Mouse (Mus musculus): ENCODE data around the gene Zbtb3.

Zbtb3 gene

GRCm38 (mm10) chr19:8802130-8802821, at the start of gene Zbtb3:
Gene Zbtb3, plus strand, starts transcription at chr19:8802555.
- in situ Hi-C loops (cut with MboI; ENCODE audit: low pct_unique_long_range_greater_than_20kb in 1 of 2, low sequenced_read_pairs in 2 of 2, unreplicated experiment in 1 of 2), result no loop called here

GRCm38 (mm10) chr19:8755652-8756051, 46.7 kb upstream of the Zbtb3 start:
- in situ Hi-C loops (cut with MboI; ENCODE audit: low pct_unique_long_range_greater_than_20kb in 1 of 2, low sequenced_read_pairs in 2 of 2, unreplicated experiment in 1 of 2), result no loop called here

- in situ Hi-C loops (cut with MboI; ENCODE audit: low pct_unique_long_range_greater_than_20kb in 1 of 2, low sequenced_read_pairs in 2 of 2, unreplicated experiment in 1 of 2), result no loop called here
These were observed 45.5 kb upstream of the Zbtb3 start, which contains the start of gene Nxf1 for GRCm38 (mm10) chr19:8756635-8757387. Gene Nxf1, plus strand, starts transcription at chr19:8757073.

DNA sequence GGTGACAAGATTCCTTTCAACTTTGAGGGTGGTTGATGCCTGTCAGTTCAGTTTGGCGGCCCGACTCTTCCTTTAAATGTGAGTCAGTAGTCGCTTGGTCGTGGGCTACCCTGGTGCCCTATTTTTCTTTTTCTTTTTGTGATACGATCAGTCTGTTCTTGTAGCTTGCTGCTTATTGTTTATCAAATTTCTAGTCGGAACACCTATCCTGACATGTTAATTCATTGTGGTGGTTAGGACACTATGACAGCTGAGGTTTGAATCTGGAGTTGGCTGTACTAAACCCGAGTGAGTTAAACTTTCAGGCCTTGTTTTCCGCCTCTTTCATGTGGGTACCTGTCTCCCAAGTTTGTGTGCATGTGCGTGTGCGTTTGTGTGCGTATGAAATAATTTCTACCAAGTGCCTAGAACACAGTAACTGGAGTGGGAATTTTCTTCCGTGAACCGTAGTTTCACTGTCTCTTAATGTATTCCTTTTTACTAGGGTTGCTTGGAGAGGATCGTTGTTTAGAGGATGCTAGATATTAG, 44.8 kb upstream of the Zbtb3 start:
- in situ Hi-C loops (cut with MboI; ENCODE audit: low pct_unique_long_range_greater_than_20kb in 1 of 2, low sequenced_read_pairs in 2 of 2, unreplicated experiment in 1 of 2), result no loop called here

GRCm38 (mm10) chr19:8758899-8759298, 43.5 kb upstream of the Zbtb3 start:
- in situ Hi-C loops (cut with MboI; ENCODE audit: low pct_unique_long_range_greater_than_20kb in 1 of 2, low sequenced_read_pairs in 2 of 2, unreplicated experiment in 1 of 2), result no loop called here

- in situ Hi-C loops (cut with MboI; ENCODE audit: low pct_unique_long_range_greater_than_20kb in 1 of 2, low sequenced_read_pairs in 2 of 2, unreplicated experiment in 1 of 2), result no loop called here
These were observed 41.6 kb upstream of the Zbtb3 start for GRCm38 (mm10) chr19:8760757-8761156.

GRCm38 (mm10) chr19:8763276-8763675, 39.1 kb upstream of the Zbtb3 start:
- in situ Hi-C loops (cut with MboI; ENCODE audit: low pct_unique_long_range_greater_than_20kb in 1 of 2, low sequenced_read_pairs in 2 of 2, unreplicated experiment in 1 of 2), result no loop called here

DNA sequence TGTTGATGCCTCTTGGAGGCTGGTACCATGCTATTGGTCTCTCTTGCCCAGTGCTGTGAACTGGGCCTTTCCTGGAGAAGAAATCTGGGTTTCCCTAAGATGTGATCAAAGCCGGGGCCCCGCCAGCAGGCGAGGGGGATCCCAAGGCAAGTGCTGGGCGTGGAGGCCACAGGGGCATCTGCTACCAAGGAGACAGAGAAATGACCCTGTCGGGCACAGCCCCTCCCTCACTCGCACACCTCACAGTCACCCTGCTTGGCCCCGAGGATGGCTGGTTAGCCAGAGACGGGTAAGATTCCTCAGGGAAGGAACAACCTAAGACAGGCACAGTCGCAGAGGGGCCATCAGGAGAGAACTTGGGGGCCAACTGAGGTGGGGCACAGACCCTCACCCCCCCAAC, 36.8 kb upstream of the Zbtb3 start:
- in situ Hi-C loops (cut with MboI; ENCODE audit: low pct_unique_long_range_greater_than_20kb in 1 of 2, low sequenced_read_pairs in 2 of 2, unreplicated experiment in 1 of 2), result no loop called here

DNA sequence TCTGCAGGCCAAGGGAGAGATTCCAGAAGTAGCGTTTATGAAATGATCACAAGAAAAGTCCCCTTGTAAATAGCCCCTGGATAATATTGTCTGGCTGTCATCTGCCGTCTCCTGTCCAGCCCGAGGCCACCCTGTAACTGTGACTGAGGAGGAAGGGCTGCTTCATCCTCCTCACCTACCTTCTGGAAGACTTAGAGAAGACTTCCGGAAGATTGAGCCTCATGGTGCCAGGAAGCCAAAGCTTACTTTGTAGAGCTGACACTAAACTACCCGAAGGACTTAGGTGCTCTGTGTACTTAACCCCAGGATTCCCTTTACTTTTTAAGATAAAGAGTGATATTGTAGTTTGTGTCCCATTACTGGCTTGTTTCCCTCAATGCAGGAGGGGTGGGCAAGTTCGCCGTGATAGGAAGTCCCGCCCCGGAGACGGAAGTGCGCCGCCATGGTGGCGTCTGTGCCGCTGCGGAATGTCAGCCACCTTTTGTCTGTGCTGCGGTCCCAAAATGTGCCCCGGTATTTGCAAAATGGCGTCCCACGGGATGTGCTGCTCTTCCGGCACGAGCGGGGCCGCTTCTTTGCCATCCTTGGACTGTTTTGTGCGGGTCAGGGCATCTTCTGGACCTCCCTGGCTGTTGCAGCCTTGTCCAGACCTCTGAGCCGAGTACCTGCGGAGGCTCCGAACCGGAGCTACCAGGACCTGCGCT, 31.6 kb upstream of the Zbtb3 start, which contains the start of gene Tmem223:
Gene Tmem223 (plus strand): TSS at position 430 of the 704 bp plus-strand sequence.
- in situ Hi-C loops (cut with MboI; ENCODE audit: low pct_unique_long_range_greater_than_20kb in 1 of 2, low sequenced_read_pairs in 2 of 2, unreplicated experiment in 1 of 2), result no loop called here

GRCm38 (mm10) chr19:8772996-8773395, 29.4 kb upstream of the Zbtb3 start:
- in situ Hi-C loops (cut with MboI; ENCODE audit: low pct_unique_long_range_greater_than_20kb in 1 of 2, low sequenced_read_pairs in 2 of 2, unreplicated experiment in 1 of 2), result no loop called here

GRCm38 (mm10) chr19:8773409-8773808, 28.9 kb upstream of the Zbtb3 start:
- in situ Hi-C loops (cut with MboI; ENCODE audit: low pct_unique_long_range_greater_than_20kb in 1 of 2, low sequenced_read_pairs in 2 of 2, unreplicated experiment in 1 of 2), result no loop called here

- in situ Hi-C loops (cut with MboI; ENCODE audit: low pct_unique_long_range_greater_than_20kb in 1 of 2, low sequenced_read_pairs in 2 of 2, unreplicated experiment in 1 of 2), result no loop called here
These were observed 28.1 kb upstream of the Zbtb3 start, which contains the start of gene Tmem179b for GRCm38 (mm10) chr19:8774086-8774835. Gene Tmem179b, minus strand, starts transcription at chr19:8774467.

DNA sequence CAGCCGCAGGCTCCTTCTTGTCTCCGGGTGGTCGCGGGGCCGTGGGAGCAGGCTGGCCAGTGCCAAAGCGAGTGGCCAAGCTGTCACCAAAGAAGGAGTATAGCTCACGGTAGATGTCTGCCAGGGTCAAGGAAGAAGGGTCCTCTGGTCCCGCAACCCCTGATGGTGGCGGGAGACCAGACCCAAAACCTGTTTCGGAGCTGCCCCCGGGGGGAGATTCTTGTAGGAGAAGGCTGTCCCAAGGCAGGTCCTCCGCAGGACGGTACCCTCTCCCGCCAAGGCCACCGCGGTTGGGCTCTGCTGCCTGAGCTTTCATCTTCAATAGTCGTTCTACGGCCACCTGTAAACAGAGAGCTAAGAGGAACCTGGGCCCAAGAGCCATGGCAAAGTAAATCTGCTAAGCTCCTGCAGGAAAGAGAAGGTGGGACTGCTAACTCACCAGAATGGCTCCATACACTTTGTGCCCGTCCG, 27.4 kb upstream of the Zbtb3 start:
- in situ Hi-C loops (cut with MboI; ENCODE audit: low pct_unique_long_range_greater_than_20kb in 1 of 2, low sequenced_read_pairs in 2 of 2, unreplicated experiment in 1 of 2), result no loop called here

GRCm38 (mm10) chr19:8786008-8786781, 16.2 kb upstream of the Zbtb3 start, which contains the start of gene Taf6l:
Gene Taf6l, minus strand, starts transcription at chr19:8786417.
- in situ Hi-C loops (cut with MboI; ENCODE audit: low pct_unique_long_range_greater_than_20kb in 1 of 2, low sequenced_read_pairs in 2 of 2, unreplicated experiment in 1 of 2), result no loop called here

DNA sequence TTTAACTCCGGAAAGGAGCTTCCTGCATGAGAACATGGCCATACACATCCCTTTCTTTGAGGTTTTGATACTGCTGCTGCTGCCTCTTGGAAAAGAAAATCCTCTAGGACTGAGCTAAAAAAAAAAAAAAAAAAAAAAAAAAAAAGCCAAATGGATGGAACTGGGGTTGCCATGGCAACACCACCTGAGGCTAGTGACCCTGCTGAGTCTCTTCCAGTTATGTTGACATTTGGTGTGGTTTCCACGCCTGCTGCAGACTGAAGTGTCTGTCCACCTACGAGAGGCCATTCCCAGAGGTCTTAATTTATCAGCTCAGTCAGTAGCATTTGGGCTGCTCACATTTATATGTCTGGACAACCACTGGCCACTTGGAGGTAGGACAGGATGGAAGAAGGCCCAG, 13.8 kb upstream of the Zbtb3 start:
- in situ Hi-C loops (cut with MboI; ENCODE audit: low pct_unique_long_range_greater_than_20kb in 1 of 2, low sequenced_read_pairs in 2 of 2, unreplicated experiment in 1 of 2), result no loop called here

DNA sequence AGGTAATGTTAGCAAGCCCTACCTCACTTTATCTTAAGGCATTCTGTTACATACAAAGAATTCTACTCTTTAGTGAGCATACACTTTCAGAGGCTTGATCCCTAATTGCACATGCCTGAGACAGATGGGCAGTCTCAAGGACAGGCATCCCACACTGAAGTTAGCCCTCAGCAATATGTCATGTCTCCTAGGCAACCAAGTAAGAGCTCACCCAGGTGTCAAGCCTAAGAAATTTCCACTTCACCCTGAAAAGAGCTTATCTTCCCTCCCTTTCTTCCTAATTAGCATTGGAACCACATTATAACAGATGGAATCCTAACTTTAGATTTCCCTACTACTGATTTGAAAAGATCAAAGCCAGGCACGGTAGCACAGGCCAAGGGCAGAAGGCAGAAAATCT, 13.2 kb upstream of the Zbtb3 start:
- in situ Hi-C loops (cut with MboI; ENCODE audit: low pct_unique_long_range_greater_than_20kb in 1 of 2, low sequenced_read_pairs in 2 of 2, unreplicated experiment in 1 of 2), result no loop called here

- in situ Hi-C loops (cut with MboI; ENCODE audit: low pct_unique_long_range_greater_than_20kb in 1 of 2, low sequenced_read_pairs in 2 of 2, unreplicated experiment in 1 of 2), result no loop called here
These were observed 12.2 kb upstream of the Zbtb3 start for GRCm38 (mm10) chr19:8790171-8790570.
